Mouse (Mus musculus): ENCODE results near the gene Gsdmc4.
A peak's percentile ranks its signal among the peaks of the same experiment; 100 is the strongest.
"Not testable (repeated sequence)": the region's sequence is repeated elsewhere in the genome, so short reads cannot be mapped to it uniquely, and the experiment has no call there.

Gene Gsdmc4

DNA sequence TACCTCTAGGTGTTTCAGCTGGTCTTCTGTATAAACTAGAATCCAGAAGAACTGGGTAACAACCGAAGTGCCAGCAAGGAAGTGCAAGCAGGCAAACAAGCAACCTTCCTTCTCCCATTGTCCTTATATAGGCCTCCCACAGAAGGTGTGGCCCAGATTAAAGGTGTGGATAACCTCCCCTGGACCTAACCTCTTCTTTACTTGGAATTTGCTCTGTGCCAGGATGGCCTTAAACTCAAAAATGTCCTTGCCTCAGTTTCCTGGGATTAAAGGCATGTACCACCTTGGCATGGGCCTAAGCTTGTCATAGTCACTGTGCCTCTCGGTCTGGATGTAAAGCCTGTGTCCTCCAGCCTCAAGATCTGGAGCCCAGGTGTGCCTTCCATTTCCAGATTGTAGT is at the start of gene Gsdmc4:
TSS of gene Gsdmc4 (minus strand) at position 101 of the 400 bp plus-strand sequence.
- not testable (repeated sequence) for DNase-seq

DNA sequence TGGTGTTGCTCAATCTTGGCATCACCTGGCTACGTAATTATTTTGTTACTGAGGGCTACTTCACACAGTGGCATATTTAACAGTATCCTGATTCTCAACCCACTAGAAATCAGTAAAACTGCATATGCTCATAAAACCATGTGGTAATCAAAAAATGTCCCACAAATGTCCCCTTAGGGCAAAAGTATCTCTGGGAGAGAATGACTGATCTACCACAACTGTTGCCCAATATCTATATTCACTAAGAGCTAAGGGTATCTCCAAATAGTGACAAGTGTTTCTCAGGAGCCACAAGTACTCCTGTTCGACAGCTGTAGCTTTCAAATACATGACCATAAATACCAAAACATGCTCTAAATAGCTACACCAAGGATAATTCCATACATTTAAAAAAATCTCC is 48.4 kb upstream of the Gsdmc4 start:
- no peak for DNase-seq

DNA sequence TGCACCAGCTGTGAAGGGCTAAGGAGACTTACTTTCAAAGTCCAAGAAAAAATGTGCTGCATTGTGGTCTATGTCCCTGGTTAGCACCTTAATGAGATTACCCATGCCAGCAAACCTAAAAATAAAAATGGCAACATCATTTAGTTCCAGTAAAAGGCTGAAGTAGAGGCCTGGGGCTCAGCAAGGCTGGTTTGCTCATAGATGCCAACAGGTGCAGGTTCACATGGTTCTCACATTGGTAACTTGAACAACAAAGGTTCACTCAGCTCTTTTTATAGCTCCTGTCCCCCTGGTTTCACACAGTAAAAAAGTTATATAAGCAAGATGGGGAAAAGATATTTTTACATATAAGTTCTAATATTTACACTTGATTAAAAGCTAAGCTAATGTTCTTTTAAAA is 45.5 kb upstream of the Gsdmc4 start:
- DNase-seq, result no peak

DNA sequence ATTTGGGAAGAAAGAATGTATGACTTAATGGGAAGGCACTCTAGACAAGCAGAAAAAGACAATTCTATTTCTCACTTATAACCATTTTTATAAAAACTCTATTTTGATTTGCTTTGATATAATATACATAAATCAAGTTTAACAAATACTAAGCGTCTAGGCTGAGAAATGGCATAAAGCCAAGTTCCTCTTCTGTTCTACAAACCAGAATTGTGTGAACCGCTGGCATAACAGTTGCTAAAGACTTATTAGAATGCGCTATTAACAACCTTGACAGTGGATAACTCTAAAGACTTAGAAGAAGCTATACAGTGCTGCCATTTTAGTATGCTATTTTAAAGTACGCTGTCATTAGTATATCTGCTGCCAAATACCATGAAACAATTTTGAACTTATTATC is 41.2 kb upstream of the Gsdmc4 start:
- DNase-seq, result no peak

DNA sequence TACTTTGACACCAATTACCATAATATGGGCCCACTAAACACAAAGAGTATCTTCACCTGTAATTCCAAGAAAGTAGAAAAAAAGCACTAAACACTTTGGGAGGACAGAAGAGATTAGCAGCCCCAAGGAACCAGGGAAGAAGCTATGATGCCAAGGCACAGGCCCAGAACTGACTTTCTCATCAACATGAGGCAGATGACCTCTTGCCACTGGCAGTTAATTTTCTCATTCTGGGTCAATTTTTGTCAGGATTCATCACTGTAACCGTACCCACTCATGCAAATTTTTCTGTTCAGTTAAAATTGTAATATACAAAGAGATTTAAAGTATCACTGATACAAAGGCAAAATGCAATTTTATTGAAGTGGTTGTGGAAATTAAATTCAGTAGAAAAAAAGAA is 29.1 kb upstream of the Gsdmc4 start:
- no peak for DNase-seq

DNA sequence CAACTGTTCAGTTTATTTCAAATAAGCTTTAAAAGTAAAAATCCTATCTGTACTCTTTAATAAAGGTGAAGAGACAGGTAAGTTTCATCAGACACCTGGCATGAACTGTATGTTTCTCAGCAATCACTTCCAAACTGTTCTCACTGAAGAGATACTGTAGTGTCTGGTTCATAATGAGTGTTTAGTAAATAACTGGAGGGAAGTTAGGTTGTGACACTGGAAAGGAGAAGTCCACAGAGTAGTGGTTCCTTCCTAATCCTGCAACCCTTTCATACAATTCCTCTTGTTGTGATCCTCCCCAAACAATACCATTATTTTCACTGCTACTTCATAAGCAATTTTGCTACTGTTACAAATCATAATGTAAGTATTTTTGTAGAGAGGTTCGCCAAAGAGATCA is 20.6 kb upstream of the Gsdmc4 start:
- no peak for DNase-seq

DNA sequence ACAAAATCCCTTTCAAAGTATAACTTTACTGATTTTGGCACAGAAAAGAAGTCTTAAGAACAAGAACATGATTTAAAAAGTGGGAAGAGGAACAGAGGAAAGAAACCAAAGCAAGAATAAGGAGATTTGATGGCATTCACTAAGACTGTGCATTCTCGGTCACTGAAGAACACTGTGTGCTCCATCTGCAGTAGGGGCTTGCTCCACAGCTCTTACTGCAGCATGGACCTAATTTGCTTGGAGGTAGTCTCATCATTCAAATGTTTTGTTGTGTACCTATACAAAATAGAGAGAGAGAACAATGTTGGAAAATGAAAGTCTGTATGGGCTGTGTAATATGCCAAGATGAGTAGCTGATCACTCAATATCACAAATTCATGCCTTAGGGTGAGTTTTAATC is 19.3 kb upstream of the Gsdmc4 start:
- no peak for DNase-seq

DNA sequence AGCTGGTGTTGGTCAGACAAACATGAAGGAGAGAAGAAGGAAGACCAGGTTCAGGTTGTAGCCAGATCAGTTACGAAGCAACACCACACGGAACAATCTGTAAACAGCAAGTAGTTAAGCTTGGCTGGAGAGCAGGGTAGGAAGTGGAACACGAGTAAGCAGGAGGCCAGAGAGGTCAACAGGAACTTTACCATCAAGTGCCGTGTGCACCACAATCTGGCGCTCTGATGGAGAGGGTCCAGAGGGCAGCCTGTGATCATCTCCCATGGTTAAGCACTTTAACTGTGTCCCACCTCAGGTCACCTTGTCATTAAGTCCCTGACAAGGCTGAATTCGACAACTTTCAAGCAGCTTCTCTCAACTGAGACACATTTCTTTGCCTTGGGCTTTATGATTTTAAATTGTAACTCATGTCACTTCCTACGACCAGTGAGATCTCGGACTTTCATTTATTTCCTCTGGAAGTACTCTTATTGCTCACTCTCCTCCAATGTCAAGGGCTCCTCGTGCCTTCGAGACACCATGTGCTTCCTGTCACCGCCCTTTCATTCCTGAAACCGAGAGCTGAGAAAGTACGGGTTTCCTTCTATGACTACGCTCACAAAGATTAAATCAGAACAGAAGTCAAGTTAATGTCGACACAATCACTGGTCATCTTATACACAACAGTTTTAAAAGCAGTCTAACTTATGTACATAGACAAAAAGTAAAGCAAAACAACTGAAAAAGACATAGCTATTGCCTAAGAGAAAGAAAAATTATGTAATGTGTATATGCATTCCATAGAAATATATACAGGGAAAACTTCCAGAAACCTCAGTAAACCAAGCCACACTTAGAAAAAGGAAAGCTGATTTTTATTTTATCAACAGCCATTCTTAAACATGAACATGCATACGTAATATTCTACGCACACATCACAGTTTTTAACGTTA is 18.3 kb upstream of the Gsdmc4 start:
- no peak for DNase-seq

DNA sequence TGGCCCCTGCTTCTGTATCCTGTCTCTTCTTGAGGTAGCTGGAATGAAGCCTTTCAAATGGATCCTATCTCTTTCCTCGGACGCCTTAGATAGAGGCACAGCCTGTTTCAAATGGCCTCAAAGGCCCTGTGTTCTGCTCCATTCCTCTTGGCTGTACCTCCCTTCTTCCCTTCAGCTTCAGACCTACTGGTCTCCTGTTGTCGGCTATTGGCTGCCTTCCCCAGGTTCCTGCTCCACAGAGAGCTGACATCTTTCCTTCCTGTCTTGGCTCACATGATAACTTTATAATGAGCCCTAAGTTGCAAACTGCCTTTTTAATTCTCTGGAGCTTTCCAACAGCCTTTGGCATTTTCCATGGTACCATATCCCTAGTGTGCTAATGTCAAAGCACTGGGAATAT is 14.1 kb upstream of the Gsdmc4 start:
- no peak for DNase-seq

DNA sequence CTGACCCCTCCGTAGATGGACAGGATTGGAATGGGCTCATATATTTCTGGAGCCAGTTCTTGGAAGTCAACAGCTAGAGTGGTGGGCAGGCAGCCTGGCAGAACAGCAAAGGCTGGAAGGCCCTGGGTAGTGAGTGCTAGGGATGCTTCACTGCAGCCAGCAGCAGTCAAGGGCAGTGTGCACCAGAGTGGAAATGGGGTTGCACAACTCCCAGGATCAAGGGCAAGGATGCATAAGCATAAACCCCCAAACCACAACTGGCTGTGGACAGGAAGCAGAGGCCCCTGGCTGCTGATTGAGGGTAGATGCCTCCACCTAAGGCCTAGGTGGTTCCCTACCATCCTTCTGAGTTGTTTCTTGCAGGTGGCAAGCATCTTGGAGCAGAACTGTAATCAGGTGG is 12.4 kb upstream of the Gsdmc4 start:
- no peak for DNase-seq

DNA sequence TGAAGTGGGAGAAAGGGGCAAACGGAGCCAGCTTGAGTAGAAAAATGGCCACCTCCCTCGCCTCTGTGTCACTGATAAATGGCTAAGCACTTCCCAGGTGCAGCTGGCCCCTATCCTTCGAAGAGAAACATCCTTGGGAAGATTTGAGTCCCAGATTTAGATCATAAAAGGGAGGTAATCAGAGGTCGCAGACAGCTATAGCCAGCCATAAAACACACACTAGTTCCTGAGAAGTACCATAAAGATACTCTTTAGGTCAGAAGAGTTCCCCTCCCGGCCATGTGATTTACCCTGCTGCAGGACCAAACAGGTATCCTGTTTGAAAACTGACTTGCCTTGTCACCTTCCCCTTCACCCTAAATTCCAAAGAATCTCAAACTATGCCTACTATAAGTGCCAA is 9.5 kb upstream of the Gsdmc4 start:
- not testable (repeated sequence) for DNase-seq

DNA sequence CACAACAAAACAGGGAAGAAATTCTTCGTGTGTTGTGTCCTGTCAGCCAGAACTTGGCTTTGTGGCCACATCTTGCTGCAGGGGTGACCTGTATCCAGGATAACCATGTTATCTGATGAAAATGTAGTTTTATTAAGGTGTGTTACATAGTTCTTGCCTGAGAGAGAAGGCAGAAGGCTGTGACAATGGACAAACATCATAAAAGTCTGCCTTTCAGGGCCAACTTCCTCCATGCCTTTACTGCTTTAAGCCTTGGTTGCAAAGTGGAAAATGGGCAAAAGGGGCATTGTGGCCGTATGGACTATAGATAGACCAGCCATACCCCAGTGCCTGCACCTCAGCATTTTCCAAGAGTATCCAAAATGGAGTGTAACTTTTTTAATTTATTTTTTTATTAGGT is 7.6 kb upstream of the Gsdmc4 start:
- not testable (repeated sequence) for DNase-seq

DNA sequence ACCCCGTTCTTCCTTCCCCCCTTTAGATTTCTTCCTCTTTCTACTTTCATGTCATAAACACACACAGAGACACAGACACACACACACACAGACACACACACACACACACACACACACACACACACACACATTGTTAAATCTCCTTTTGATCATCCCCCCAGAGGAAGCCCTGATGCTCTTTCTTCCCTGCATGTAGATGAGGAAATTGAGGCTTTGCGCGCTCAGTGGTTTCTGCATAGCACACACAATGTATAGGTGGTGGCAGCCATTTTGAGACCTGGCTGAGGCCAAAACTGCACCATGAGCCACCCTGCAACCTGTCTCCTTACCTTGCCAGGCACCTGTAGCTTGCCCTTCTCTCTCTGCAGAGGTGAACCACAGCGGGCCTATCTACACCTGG is 4.5 kb upstream of the Gsdmc4 start:
- not testable (repeated sequence) for DNase-seq

DNA sequence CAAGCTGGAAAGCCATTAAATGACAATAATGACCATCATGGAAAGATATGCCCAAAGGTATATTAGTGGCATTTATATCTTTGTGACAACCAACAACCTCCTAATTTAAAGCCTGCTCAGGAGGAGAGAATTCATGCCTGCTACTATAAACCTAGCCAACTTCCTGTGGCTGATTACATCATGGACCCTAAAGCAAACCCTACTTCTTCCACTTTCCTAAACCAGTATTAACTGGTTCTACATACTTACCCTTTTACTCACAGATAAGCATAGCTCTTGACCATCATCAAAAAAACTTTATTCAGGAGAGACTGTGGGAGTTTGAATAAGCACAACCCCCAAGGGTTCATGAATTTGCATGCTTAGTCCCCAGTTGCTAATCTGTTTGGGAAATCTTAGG is 2.2 kb downstream of the Gsdmc4 start:
- DNase-seq, result not testable (repeated sequence)

DNA sequence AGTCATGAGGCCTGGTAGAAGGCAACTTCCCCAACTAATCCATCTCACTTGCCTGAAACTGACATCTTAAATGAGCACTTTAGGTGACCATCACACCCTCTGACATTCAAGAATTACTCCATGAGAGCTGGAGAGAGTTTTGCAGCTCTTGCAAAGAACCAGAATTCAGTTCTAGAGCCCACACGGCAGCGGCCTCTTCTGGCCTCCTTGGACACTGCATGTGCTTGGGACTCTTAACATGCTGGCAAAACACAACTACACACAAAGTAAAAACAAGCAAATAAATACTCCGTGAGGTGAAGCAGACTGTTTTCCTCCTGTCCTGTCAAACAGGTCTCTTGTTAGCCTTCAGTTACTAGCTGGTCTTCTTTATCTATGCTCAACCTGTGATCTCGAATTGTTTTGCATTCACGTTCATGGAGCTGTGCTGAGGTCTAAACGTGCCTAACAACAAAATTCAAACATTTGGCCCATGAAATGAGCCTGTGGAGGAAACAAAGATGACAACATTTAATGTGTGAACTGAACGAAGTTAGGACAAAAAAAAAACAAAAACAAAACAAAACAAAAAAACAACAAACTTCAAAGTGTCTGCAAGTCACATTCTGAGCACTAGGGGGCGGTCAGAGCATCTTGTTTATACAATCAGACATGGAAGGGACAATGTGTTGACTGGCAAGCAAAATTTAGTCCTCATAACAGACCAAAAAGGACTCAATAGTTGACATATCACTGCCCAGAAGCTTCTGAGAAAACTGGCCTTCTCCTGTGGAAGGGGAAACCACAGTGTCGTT is 16.3 kb downstream of the Gsdmc4 start:
- peak; percentile 44 for DNase-seq

DNA sequence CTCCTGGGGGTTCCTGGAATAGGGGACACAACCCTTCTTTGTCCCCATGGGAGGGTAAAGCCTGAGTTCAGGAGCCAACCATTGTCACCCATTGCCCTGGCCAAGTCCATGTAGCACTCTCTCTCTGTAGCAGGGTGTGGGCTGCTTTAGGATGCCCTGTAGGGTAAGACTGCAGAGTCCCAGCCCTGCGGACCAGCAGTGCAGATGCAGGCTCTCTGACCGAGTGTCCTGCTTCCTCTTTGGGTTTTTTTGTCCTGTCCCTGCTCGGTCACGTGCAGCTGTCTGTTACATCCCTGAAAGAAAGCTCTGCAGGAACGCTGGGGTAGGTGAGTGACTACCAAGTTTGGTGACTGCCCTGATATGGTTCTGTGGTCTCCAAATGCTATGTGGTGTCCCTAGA is 23.7 kb downstream of the Gsdmc4 start:
- DNase-seq, result not testable (repeated sequence)

DNA sequence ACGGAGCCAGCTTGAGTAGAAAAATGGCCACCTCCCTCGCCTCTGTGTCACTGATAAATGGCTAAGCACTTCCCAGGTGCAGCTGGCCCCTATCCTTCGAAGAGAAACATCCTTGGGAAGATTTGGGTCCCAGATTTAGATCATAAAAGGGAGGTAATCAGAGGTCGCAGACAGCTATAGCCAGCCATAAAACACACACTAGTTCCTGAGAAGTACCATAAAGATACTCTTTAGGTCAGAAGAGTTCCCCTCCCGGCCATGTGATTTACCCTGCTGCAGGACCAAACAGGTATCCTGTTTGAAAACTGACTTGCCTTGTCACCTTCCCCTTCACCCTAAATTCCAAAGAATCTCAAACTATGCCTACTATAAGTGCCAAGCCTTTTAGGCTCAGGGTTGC is 24.1 kb downstream of the Gsdmc4 start:
- not testable (repeated sequence) for DNase-seq

DNA sequence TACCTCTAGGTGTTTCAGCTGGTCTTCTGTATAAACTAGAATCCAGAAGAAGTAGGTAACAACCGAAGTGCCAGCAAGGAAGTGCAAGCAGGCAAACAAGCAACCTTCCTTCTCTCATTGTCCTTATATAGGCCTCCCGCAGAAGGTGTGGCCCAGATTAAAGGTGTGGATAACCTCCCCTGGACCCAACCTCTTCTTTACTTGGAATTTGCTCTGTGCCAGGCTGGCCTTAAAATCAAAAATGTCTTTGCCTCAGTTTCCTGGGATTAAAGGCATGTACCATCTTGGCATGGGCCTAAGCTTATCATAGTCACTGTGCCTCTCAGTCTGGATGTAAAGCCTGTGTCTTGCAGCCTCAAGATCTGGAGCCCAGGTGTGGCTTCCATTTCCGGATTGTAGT is 33.6 kb downstream of the Gsdmc4 start, which contains the start of gene Gsdmc3:
TSS of gene Gsdmc3 (minus strand) at position 101 of the 400 bp plus-strand sequence.
- DNase-seq, result not testable (repeated sequence)

DNA sequence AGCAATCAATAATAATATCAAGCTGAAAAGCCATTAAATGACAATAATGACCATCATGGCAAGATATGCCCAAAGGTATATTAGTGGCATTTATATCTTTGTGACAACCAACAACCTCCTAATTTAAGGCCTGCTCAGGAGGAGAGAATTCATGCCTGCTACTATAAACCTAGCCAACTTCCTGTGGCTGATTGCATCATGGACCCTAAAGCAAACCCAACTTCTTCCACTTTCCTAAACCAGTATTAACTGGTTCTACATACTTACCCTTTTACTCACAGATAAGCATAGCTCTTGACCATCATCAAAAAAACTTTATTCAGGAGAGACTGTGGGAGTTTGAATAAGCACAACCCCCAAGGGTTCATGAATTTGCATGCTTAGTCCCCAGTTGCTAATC is 35.9 kb downstream of the Gsdmc4 start:
- not testable (repeated sequence) for DNase-seq

DNA sequence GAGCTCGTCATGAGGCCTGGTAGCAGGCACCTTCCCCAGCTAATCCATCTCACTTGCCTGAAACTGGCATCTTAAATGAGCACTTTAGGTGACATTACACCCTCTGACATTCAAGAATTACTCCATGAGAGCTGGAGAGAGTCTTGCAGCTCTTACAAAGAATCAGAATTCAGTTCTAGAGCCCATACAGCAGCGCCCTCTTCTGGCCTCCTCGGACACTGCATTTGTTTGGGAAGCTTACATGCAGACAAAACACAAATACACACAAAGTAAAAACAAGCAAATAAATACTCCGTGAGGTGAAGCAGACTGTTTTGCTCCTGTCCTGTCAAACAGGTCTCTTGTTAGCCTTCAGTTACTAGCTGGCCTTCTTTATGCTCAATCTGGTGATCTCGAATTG is 50.1 kb downstream of the Gsdmc4 start:
- peak; percentile 11 for DNase-seq

Data from liver (tissue).